Mouse (Mus musculus): ENCODE measurements around the gene Strip1. TPM values are rescaled to one million over a fixed set of nuclear protein-coding genes. Genes with fewer than 3 reads are reported as not detected.

Gene Strip1
- total RNA-seq, 2 experiments from 2014 or later = 30.2 to 36.4 TPM

DNA sequence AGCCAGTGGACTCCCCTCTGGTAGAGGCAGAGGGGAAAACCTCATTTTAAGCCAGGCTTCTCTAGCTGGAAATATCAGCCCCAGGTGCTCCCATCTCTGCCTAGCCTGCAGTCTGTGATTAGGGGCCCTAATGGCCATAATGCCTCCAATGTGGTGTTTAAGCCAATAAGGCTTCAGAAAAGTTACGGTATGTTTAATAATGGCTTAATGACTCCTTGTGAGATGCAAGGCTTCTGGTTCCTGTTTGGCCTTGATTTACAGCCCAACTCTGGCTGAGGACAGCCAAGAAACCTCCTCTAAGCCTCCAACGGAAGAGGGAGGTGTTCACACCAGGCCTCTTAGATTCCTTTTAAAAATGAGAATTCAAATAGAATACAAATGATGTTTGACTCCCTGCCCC lies 37.9 kb downstream of the Strip1 start:
- no peak for DNase-seq

DNA sequence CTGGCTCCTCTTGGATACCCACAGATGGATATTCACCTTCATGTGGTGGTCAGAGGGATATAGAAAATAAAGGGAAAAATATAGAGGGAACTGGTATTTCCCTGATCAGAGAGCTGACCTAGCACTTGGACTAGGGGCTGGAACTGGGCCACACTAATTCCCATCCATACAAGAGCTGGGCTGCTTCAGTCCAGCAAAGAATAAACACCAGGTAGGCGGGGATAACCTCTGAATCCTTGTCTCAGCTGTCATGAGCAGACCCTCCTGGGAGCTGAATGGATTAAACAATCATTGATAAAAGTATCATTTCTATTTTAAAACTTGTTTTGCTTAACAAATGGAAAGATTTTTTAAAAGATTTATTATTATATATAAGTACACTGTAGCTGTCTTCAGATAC lies 39.9 kb downstream of the Strip1 start:
- no peak for DNase-seq

DNA sequence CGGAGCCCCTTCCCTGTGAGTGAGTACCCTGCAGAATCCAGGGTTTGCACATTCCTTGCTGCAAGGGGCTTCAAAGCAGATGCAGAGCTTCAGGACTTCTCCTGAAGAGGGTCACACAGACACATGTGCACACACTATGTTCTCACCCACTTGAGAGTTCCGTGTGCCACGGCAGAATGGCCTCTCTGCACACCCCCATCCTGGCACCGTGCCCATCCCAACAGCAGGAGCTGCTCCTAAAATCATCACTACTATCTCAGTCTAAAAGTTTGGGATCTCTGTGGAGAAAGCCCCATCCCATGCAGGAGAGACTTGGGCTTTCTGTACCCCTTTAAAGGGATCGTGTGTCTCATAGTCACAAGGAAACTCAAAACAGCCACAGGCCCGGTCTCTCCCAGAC lies 45.0 kb downstream of the Strip1 start:
- DNase-seq = no peak

DNA sequence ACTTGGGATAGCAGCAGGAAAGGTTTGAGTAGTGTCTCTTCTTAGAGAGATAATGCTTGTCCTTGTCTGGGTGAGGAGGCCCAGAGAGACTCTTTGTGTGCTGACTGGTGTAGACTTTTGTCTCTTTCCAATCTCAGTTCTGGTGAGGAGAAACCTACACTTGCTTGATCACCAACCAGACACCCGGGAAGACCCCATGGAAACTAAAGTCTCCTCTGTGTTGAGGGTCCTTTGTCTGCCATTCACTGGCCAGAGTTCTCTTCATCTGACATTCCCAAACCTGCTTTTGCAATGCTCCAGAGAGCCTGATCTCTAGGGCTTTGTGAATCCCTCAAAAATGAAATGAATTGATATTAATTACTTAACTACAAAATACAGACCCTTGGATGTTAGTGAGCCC lies 47.6 kb downstream of the Strip1 start:
- no peak for DNase-seq

DNA sequence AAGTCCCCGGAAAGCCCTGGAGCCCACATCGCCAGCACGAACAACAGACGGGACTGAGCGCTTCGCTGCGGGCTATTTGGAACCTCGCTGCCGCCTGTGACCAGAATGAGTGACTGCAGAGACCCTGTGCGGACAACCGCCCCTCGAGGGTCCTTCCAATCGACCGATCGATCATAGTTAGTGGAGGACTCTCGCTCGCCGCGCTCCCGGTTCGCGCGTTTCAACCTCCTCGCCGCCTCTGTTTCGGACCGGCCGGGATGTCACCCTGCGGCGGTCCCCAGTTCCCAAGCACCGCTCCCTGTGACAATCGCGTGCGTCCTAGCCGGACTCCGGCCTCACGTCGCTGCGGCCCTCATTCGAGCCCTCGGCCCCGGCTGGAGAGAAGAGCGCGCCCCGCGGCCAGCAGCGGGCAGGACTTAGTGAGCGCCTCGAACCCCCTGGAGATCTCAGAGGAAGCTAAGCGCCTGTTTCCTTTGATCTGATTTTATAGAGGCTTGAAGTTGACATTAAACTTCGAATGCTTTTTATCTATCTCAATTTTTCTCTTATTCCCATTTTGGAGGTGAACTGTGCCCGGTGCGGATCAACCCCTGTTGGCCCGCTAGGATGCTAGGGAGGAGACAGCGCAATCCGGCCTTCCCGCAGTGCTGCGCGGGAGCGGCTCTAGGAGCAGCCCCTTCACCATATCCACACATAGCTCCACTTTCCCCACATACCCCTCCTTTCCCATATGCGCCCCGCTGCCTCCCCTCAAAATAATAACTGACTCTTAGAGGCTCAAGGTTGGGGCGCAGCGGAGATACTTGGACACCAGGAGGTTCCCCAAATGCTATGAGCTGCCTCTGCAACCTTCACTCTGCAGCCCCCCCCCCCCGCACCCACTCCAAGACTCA lies 48.4 kb downstream of the Strip1 start:
- DNase-seq = peak; percentile 31

DNA sequence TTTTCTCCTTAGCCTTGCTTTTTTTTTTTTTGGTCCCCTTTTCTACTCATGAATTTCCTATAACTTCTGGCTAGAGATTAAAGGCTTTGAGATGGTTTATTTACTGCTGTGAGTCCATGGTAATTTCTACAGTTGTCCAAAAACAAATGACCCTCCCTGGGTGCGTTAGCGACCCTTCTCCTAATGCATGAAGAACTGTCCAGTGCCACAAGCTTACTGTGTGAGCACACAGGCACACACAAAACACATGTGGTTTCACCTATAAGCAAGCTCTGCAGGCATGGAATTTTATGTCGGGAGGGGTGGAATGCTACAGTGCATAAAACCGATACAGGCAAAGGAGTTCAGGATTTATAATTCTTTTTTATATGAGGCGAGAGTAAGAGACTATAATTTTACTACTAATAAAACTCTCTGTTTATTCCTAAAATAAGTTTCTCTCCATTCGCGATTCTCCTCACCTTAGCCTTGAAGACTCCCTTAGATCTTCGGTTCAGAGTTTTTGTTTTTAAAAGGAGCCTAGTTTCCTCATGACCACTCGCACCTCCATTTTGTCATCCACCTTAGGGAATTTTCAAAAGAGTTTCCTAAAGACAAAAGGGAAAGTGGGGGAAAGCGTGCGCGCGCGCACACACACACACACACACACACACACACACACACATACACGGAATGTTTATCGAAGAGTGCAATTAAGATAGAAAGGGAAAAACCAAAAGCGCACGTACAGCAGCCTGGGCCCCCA lies 49.2 kb downstream of the Strip1 start:
- DNase-seq = no peak

DNA sequence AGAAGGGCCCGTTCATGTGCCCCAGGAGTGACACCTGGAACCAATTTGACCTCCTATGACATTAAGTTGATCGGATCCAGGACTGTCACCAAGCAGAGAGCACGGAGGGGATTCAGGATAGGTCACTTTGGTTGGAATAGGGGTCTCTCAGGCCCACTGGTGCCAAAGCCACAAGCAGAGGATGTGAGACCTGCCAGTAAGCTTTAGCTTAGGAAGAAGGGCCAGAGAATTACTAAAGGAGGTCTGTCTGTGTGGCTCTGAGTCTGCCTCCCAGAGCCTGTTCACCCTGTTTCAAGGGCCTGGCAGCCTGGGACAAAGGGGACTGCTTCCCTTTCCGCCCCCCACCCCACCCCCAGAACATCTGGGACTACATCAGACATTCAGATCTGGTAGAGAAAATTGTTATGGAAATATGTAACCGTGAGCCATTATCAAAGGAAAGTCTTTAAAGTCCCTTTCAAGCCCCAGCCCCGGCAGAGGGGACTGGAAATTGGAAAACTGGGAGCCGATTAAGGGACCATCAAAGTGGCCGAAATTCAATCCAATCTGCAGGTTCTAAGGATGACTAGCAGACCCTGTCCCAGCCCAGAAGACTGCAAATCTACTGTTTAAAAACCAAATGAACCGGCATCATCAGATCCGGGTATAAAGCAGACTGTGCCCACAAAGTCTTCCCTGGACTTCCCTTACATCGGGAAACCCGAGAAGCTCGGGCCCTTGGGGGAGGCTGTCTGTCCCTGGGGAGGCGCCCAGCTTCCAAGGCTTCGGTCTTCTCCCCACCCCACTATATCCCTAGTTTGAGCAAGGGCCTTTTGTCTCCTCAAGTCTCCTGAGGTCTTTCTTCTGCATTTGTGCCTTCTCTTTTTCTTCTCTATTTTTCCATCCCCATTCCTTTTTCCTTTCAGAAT lies 50.1 kb downstream of the Strip1 start:
- no peak for DNase-seq

DNA sequence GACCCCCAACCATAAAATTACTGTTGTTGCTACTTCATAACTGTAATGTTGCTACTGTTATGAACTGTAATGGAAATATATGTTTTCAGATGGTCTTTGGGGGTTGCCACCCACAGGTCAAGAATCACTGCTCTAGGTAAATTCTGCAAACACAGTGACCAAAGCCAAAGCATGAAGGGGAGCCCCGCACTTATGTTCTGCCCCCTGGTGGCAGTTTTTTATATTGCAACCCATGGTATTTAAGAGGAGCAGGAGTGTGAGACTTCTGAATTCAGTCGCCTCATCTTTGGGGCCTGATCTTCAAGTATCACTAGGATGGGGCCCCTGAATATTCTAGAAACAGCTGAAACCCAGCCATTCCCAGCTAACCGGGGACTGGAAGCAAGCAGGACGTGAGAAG lies 52.0 kb downstream of the Strip1 start:
- peak; percentile 84 for DNase-seq

DNA sequence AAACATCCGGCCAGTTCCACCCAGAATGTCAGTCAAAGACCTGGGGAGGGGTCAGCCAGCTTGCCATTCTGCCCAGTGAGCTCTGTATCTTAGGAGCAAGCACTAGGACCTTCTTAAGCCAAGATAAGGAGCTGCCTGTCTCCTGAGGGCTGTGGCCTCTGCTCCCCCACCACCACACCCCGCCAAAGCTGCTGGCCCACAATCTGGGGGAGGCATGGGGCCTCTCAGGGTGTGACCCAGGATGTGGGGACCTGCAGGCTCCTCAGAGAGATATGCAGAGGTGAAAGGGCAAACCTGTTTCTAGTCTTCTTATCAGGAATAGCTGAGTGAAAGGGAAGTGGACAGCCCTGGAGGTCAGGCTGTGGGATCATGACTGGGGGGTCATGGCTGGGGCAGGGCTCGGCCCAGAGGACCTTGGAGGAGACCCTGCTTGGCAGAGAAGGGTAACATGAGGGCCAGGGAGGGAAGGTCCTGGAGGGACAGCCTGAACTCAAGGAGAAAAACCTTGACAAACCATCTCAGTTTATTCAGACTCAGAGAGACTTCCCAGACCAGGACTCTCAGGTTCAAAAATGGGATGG lies 53.6 kb downstream of the Strip1 start:
- DNase-seq = no peak

DNA sequence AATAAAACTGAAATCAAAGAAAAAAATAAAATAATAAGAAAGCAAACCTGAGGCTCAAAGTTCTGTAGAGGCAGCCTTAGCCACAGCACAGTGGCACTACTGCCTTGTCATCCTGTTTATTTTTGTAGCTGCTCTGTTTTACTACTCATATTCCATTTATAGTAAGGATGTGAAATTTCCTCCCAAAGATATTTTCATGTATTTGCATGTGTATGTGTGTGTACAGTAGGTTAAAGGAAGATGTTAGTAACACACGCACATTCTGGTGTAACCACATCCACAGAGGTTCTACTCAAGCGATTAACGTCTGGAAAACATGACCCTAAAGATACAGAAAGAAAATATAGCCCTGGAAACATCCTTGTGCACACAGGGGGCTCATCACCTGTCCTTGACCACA lies 54.7 kb downstream of the Strip1 start:
- no peak for DNase-seq

DNA sequence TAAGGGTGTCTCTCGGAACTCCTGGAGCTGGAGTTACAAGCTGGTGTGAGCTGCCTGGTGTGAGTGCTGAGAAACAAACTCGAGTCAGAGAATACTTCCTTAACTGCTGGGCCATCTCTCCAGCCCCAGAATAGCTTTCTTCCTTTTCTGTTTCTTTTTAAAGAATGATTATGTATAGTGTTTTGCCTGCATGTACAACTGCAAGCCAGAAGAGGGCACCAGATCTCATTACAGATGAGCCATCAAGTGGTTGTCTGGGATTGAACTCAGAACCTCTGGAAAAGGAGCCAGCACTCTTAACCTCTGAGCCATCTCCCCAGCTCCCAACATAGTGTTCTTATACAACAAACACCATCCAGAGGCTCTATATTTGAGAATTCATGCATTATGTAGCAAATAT lies 60.3 kb downstream of the Strip1 start:
- DNase-seq = no peak

DNA sequence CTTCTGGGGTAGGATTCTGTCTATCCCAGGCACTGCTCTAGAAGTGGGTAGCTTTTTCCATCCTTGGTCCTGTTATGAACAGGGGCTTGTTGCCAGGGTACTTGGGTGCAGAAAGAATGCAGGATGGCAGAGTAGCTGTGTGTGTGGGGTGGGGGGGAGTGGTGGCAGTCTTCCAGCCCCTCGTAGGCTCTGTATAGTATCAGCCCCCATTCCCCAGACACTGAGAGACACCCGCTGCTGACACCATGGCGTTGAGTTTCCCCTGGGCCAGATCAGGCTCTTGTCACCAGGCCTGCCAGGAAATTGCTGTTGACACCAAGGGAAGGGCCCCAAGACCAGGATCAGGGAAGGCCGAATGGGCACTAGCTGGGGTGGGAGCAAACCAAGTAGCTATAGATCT lies 62.8 kb downstream of the Strip1 start:
- DNase-seq = no peak

DNA sequence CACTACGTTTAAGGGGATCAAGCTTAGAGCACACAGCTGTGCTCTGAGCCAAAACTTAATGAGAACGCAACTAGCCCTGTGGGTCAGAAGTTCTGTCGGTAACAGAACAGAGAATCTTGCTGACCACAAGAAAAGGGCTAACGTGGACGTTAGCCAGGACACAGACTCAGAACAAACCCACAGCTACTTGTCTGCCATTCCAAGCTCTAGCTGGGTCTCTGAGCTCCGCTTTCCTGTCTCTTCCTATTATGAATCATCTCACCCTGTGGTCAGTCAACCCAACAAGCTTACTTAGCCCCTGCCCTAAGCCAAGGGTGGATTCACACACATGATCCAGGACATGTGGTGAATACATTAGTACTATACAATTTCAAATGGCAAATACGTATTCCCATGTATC lies 63.7 kb downstream of the Strip1 start:
- DNase-seq = no peak

DNA sequence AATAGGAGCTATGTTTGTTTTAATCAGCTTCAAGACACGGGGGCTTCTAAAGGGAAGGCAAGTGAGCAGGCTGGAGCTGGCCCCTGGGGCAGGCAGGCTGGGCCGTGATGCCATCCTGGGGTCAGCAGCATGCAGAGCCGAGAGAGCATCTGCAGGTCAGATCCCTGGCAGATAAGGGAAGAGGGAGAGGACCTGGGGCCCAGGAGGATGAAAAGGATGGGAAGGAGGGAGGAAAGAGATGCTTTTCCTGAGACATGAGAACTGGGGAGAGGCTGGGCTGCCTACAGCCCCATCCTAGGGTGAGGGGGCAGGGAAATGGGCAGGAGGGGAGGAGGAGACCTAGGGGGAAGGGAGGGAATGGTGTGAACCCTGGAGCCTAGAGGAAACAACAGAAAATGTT lies 66.2 kb downstream of the Strip1 start:
- no peak for DNase-seq

DNA sequence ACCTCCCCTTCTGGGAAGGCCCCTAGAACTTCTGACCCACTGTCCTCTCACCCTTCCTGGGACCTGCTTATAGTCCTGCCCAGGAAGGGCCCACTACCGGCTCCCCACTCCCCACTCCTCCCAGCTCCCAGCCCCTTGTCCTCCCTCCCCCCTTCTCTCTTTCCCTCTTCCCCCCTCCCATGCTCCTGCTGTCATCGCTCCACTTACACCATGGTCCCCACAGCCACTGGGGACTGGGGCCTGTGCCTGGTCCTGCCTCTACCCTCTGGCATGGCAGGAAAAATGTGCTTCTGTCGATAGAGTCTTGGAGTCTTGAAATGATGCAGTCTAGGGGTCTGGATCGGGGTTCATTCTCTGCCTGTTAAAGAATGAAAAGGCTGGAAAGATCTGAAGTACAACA lies 67.6 kb downstream of the Strip1 start:
- no peak for DNase-seq

DNA sequence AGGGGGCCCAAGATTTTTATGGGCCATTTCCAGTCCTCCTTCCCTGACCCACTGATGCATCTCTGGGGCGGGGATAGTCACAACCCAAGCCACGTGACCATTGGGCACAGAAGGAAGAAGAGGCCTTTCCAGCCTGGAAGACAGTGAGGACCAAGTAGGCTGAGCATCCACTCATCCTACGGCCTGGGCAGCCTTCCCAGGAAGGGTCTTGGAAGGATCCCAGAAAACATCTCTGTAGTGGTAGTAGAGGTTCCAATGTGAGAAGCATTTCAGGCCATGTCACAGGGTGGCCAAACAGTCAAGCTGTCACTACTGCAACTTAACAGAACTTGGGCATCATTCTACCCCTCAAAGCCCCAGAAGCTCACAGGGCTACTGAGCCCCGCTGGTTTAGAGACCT lies 68.9 kb downstream of the Strip1 start:
- DNase-seq = no peak

Other genes starting within 250 kb of the Strip1 start
- gene Kcnc4, start 172.1 kb downstream of the Strip1 start, total RNA-seq (2021) = 10 to 100 TPM in 1 of 2 experiments, 1 to 10 TPM in 1; 7.7 to 10.5 TPM
- 1 to 10 TPM; 2.5 to 3.7 TPM for gene Slc6a17, start 113.7 kb downstream of the Strip1 start, total RNA-seq (2021)
- not detected for gene Ubl4b, start 76.6 kb downstream of the Strip1 start, total RNA-seq (2021)
- not detected for gene Alx3, start 36.7 kb downstream of the Strip1 start, total RNA-seq (2021)
- not detected for gene Gm10961, start 372 bp downstream of the Strip1 start, total RNA-seq (2021)
- 100 to 1,000 TPM; 249 to 285 TPM for gene Ahcyl1, start 64.9 kb upstream of the Strip1 start, total RNA-seq (2021)
- gene Csf1, start 128.8 kb upstream of the Strip1 start, total RNA-seq (2021) = 10 to 100 TPM; 15.6 to 18.3 TPM
- gene Eps8l3, start 245.5 kb upstream of the Strip1 start, total RNA-seq (2021) = not detected

All from adrenal gland, postnatal 10 days (tissue).